Mouse (Mus musculus): ENCODE measurements at regions not wholly inside any gene's neighbourhood (a gene's known extent, or its start where the extent isn't known, plus 50 kb on each side); places are given as distances from the start of the nearest gene placed in this dataset.

- H3K9ac ChIP-seq: no peak overlapping the region
- no peak overlapping the region for H3K27ac ChIP-seq
- H3K27me3 ChIP-seq: no peaks in the 10 kb centered on the region
- H3K9me3 ChIP-seq: no peaks in the 10 kb centered on the region
- H3K36me3 ChIP-seq: no peaks in the 10 kb centered on the region
- 81% methylated on average over 2 of the region's 2 CpGs for WGBS
- ATAC-seq (ENCODE audit: insufficient number of reproducible peaks, insufficient read depth, low FRiP score, low TSS enrichment): no peak
- H3K4me3 ChIP-seq: no peak overlapping the region
- no peaks in the 10 kb centered on the region for H3K4me1 ChIP-seq
- no peak overlapping the region for H3K4me2 ChIP-seq (replicated peaks)
Measured at GRCm38 (mm10) chr15:6145071-6145470, 154.5 kb upstream of the Dab2 start.

GRCm38 (mm10) chr15:6154706-6155105 is 144.9 kb upstream of the Dab2 start:
- no peak overlapping the region for H3K4me2 ChIP-seq (replicated peaks)
- H3K36me3 ChIP-seq: no peaks in the 10 kb centered on the region
- WGBS: 27% methylated on average over 9 of the region's 9 CpGs

GRCm38 (mm10) chr15:6180261-6180660 is 119.3 kb upstream of the Dab2 start:
- WGBS: 74% methylated on average over 1 of the region's 1 CpGs

More at GRCm38 (mm10) chr15:6154706-6155105, 144.9 kb upstream of the Dab2 start:
- Histone ChIP-seq H3K9ac (no peak overlapping the region), H3K9me3 (no peaks in the 10 kb centered on the region), H3K27me3 (no peaks in the 10 kb centered on the region), H3K4me1 (no peaks in the 10 kb centered on the region), H3K27ac (no peak overlapping the region), H3K4me3 (no peak overlapping the region)
- 0 out of 2 replicates have a peak, but pooled peaks have one; percentile 35 for ATAC-seq (ENCODE audit: insufficient number of reproducible peaks, insufficient read depth, low FRiP score, low TSS enrichment)

GRCm38 (mm10) chr15:6183627-6184026 is 116.0 kb upstream of the Dab2 start:
- no peaks in the 10 kb centered on the region for H3K36me3 ChIP-seq
- H3K4me1 ChIP-seq: no peaks in the 10 kb centered on the region
- ATAC-seq (ENCODE audit: insufficient number of reproducible peaks, insufficient read depth, low FRiP score, low TSS enrichment): no peak
- 69% methylated on average over 3 of the region's 3 CpGs for whole genome bisulfite sequencing
- no peaks in the 10 kb centered on the region for H3K27me3 ChIP-seq
- H3K27ac ChIP-seq: no peak overlapping the region
- no peak overlapping the region for H3K9ac ChIP-seq
- no peaks in the 10 kb centered on the region for H3K9me3 ChIP-seq
- no peak overlapping the region for H3K4me3 ChIP-seq
- no peak overlapping the region for H3K4me2 ChIP-seq (replicated peaks)

More at GRCm38 (mm10) chr15:6180261-6180660, 119.3 kb upstream of the Dab2 start:
- Histone ChIP-seq H3K36me3 (no peaks in the 10 kb centered on the region), H3K9me3 (no peaks in the 10 kb centered on the region), H3K27ac (no peak overlapping the region), H3K9ac (no peak overlapping the region), H3K27me3 (no peaks in the 10 kb centered on the region), H3K4me3 (no peak overlapping the region), H3K4me2 (replicated peaks) (no peak overlapping the region), H3K4me1 (no peaks in the 10 kb centered on the region)
- ATAC-seq (ENCODE audit: insufficient number of reproducible peaks, insufficient read depth, low FRiP score, low TSS enrichment): no peak

- H3K9me3 ChIP-seq: no peaks in the 10 kb centered on the region
- H3K27me3 ChIP-seq: no peaks in the 10 kb centered on the region
- no peak overlapping the region for H3K9ac ChIP-seq
- H3K4me1 ChIP-seq: no peaks in the 10 kb centered on the region
- no peak for ATAC-seq (ENCODE audit: insufficient number of reproducible peaks, insufficient read depth, low FRiP score, low TSS enrichment)
- no peaks in the 10 kb centered on the region for H3K36me3 ChIP-seq
- H3K4me2 ChIP-seq (replicated peaks): no peak overlapping the region
- no peak overlapping the region for H3K4me3 ChIP-seq
- H3K27ac ChIP-seq: no peak overlapping the region
Measured at GRCm38 (mm10) chr15:6191845-6192244, 107.7 kb upstream of the Dab2 start.

GRCm38 (mm10) chr15:6207239-6207638 is 92.3 kb upstream of the Dab2 start:
- Histone ChIP-seq H3K9me3 (no peaks in the 10 kb centered on the region), H3K9ac (no peak overlapping the region), H3K27ac (no peak overlapping the region), H3K27me3 (no peaks in the 10 kb centered on the region), H3K4me2 (replicated peaks) (no peak overlapping the region), H3K4me3 (no peak overlapping the region), H3K4me1 (no peaks in the 10 kb centered on the region; the same call in 1 of the 2 replicates), H3K36me3 (no peaks in the 10 kb centered on the region)
- no peak for ATAC-seq (ENCODE audit: insufficient number of reproducible peaks, insufficient read depth, low FRiP score, low TSS enrichment)
- 31% methylated on average over 2 of the region's 2 CpGs for WGBS

GRCm38 (mm10) chr15:6209301-6209700 is 90.3 kb upstream of the Dab2 start:
- H3K27me3 ChIP-seq: no peaks in the 10 kb centered on the region
- ATAC-seq (ENCODE audit: insufficient number of reproducible peaks, insufficient read depth, low FRiP score, low TSS enrichment): no peak

GRCm38 (mm10) chr15:6218087-6218486 is 81.5 kb upstream of the Dab2 start:
- H3K4me2 ChIP-seq (replicated peaks): no peak overlapping the region
- 67% methylated on average over 3 of the region's 3 CpGs for WGBS
- no peaks in the 10 kb centered on the region for H3K9me3 ChIP-seq
- no peak overlapping the region for H3K27ac ChIP-seq
- no peaks in the 10 kb centered on the region for H3K36me3 ChIP-seq
- no peak overlapping the region for H3K9ac ChIP-seq
- no peak overlapping the region for H3K4me3 ChIP-seq
- no peaks in the 10 kb centered on the region for H3K27me3 ChIP-seq
- no peak for ATAC-seq (ENCODE audit: insufficient number of reproducible peaks, insufficient read depth, low FRiP score, low TSS enrichment)
- H3K4me1 ChIP-seq: no peaks in the 10 kb centered on the region

More at GRCm38 (mm10) chr15:6209301-6209700, 90.3 kb upstream of the Dab2 start:
- WGBS: 10% methylated on average over 2 of the region's 2 CpGs
- Histone ChIP-seq H3K4me3 (no peak overlapping the region), H3K9me3 (no peaks in the 10 kb centered on the region), H3K27ac (no peak overlapping the region), H3K36me3 (no peaks in the 10 kb centered on the region), H3K9ac (no peak overlapping the region), H3K4me1 (no peaks in the 10 kb centered on the region; the same call in 1 of the 2 replicates), H3K4me2 (replicated peaks) (no peak overlapping the region)

GRCm38 (mm10) chr15:6225227-6225626 is 74.4 kb upstream of the Dab2 start:
- Histone ChIP-seq H3K4me2 (replicated peaks) (no peak overlapping the region), H3K4me3 (no peak overlapping the region), H3K36me3 (no peaks in the 10 kb centered on the region), H3K9me3 (no peaks in the 10 kb centered on the region), H3K9ac (no peak overlapping the region), H3K27ac (no peak overlapping the region), H3K27me3 (no peaks in the 10 kb centered on the region), H3K4me1 (no peaks in the 10 kb centered on the region)
- WGBS: 79% methylated on average over 1 of the region's 1 CpGs
- no peak for ATAC-seq (ENCODE audit: insufficient number of reproducible peaks, insufficient read depth, low FRiP score, low TSS enrichment)

GRCm38 (mm10) chr15:6230618-6231017 is 69.0 kb upstream of the Dab2 start:
- H3K9ac ChIP-seq: no peak overlapping the region
- ATAC-seq (ENCODE audit: insufficient number of reproducible peaks, insufficient read depth, low FRiP score, low TSS enrichment): no peak
- no peak overlapping the region for H3K27ac ChIP-seq
- no peaks in the 10 kb centered on the region for H3K36me3 ChIP-seq
- H3K4me1 ChIP-seq: no peaks in the 10 kb centered on the region
- no peak overlapping the region for H3K4me2 ChIP-seq (replicated peaks)
- no peak overlapping the region for H3K4me3 ChIP-seq
- no peaks in the 10 kb centered on the region for H3K27me3 ChIP-seq
- H3K9me3 ChIP-seq: no peaks in the 10 kb centered on the region
- WGBS: 85% methylated on average over 7 of the region's 7 CpGs

GRCm38 (mm10) chr15:6231308-6232103 is 68.1 kb upstream of the Dab2 start:
- Histone ChIP-seq H3K4me3 (no peak overlapping the region), H3K4me2 (replicated peaks) (no peak overlapping the region), H3K36me3 (no peaks in the 10 kb centered on the region), H3K9ac (no peak overlapping the region), H3K9me3 (no peaks in the 10 kb centered on the region), H3K27ac (no peak overlapping the region), H3K27me3 (no peaks in the 10 kb centered on the region), H3K4me1 (no peaks in the 10 kb centered on the region)
- WGBS: 73% methylated on average over 12 of the region's 12 CpGs
- ATAC-seq (ENCODE audit: insufficient number of reproducible peaks, insufficient read depth, low FRiP score, low TSS enrichment): no peak

- no peaks in the 10 kb centered on the region for H3K27me3 ChIP-seq
- H3K4me2 ChIP-seq (replicated peaks): no peak overlapping the region
- 67% methylated on average over 3 of the region's 3 CpGs for WGBS
- no peak overlapping the region for H3K4me3 ChIP-seq
- H3K9me3 ChIP-seq: no peaks in the 10 kb centered on the region
- no peak overlapping the region for H3K9ac ChIP-seq
- H3K27ac ChIP-seq: no peak overlapping the region
- peaks cover 7% of the 10 kb centered on the region; the same call in 1 of the 2 replicates for H3K4me1 ChIP-seq
- no peaks in the 10 kb centered on the region for H3K36me3 ChIP-seq
- ATAC-seq (ENCODE audit: insufficient number of reproducible peaks, insufficient read depth, low FRiP score, low TSS enrichment): no peak
Measured at GRCm38 (mm10) chr15:6233621-6234020, 66.0 kb upstream of the Dab2 start.
